Mouse (Mus musculus) lung, postnatal 0 days (tissue): ENCODE measurements at regions not wholly inside any gene's neighbourhood (a gene's known extent, or its start where the extent isn't known, plus 50 kb on each side); places are given as distances from the start of the nearest gene placed in this dataset.
"Not testable (repeated sequence)": the region's sequence is repeated elsewhere in the genome, so short reads cannot be mapped to it uniquely, and the experiment has no call there.

Source experiments
- ATAC-seq: fragments of 200-750 bp; cut with Nextera tagmentation; 2 replicates; pipeline ENCODE4 v1.8.0; 2017; ENCODE audit warnings: moderate library complexity
- DNase-seq: peaks from one replicate; pipeline ENCODE4 v3.0.0-alpha.2; 2016; ENCODE audit warnings: low spot score
- H3K27ac ChIP-seq: fragments of 300-500 bp; sonication (generic); 2 replicates; pipeline ENCODE4 v1.5.1; 2014; ENCODE audit warnings: antibody characterized with exemption, mild to moderate bottlenecking, low read length, mixed read lengths
- H3K27me3 ChIP-seq: fragments of 300-500 bp; sonication (generic); replicated peaks from 2 replicates; pipeline ENCODE4 v1.6.1; 2014; ENCODE audit warnings: low read length, mixed read lengths; ENCODE audit not compliant: insufficient read depth
- H3K36me3 ChIP-seq: fragments of 300-500 bp; sonication (generic); 2 replicates; pipeline ENCODE4 v1.6.1; 2014; ENCODE audit warnings: low read length, mixed read lengths; ENCODE audit not compliant: insufficient read depth
- H3K4me1 ChIP-seq: fragments of 300-500 bp; sonication (generic); 2 replicates; pipeline ENCODE4 v1.6.1; 2014; ENCODE audit warnings: antibody characterized with exemption, low read depth, low read length, mixed read lengths; ENCODE audit not compliant: insufficient read depth
- H3K4me2 ChIP-seq: fragments of 300-500 bp; sonication (generic); replicated peaks from 2 replicates; pipeline ENCODE4 v1.6.1; 2014; ENCODE audit warnings: low read depth, mild to moderate bottlenecking, low read length, moderate library complexity, mixed read lengths
- H3K4me3 ChIP-seq: fragments of 300-500 bp; sonication (generic); 2 replicates; pipeline ENCODE4 v1.5.1; 2014; ENCODE audit warnings: low read depth, low read length
- H3K9ac ChIP-seq: fragments of 300-500 bp; sonication (generic); replicated peaks from 2 replicates; pipeline ENCODE4 v1.6.1; 2014; ENCODE audit warnings: low read depth, mild to moderate bottlenecking
- H3K9me3 ChIP-seq: fragments of 300-500 bp; sonication (generic); 2 replicates; pipeline ENCODE4 v1.6.1; 2016; ENCODE audit warnings: low read length, mixed read lengths
- CTCF ChIP-seq: IDR thresholded peaks from 2 replicates; pipeline ENCODE4 v1.5.1; 2016; ENCODE audit warnings: antibody characterized with exemption, mild to moderate bottlenecking
- EP300 ChIP-seq: IDR thresholded peaks from 2 replicates; pipeline ENCODE4 v1.6.1; 2016; ENCODE audit warnings: antibody characterized with exemption, mild to moderate bottlenecking, control low read depth
- WGBS: fragments of 180-500 bp; shearing (Covaris S2); extraction: QIAGEN DNeasy Blood & Tissue Kit; methylation state at CpG from one replicate; pipeline ENCODE4 v1.1.7; 2014; 5-methylcytosine and 5-hydroxymethylcytosine counted together

DNA sequence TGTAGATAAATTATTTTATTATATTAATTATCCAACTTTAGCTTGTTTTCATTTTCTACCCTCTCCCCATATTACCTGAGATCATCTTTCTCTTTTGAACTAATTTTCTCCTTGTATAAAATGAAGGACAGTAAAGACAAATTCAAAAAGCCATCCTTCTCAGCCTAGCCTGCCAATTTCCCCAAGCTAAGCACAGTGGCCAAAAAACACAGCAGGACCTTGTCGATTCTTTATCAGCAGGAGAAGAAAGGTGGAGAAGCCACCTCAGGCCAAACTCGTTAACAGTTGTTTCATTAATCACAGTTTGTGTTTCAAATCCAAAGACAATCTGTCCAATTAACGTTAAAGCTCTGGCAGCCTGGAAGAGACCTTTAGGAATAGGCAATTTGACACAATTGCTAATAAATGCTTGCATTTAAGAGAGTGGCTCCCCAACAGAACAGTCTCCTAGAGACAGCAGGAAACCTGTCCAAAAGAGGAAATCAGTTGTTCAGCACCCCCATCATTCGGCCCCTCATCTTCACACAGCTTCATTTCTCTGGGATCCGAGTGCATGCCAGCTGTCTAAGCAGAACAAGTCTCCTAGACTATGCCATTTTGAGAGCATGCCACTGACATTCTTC is 135.7 kb upstream of the Tlr4 start:
- Histone ChIP-seq H3K27me3 (no peaks in the 10 kb centered on the region), H3K27ac (no peak overlapping the region), H3K4me3 (no peak overlapping the region), H3K9ac (no peak overlapping the region), H3K4me2 (no peak overlapping the region), H3K36me3 (no peaks in the 10 kb centered on the region), H3K4me1 (no peaks in the 10 kb centered on the region), H3K9me3 (no peaks in the 10 kb centered on the region)
- TF ChIP-seq EP300, result no peak
- TF ChIP-seq CTCF, result no peak
- WGBS, result 37% methylated on average over 5 of the region's 5 CpGs
- DNase-seq (no peak), ATAC-seq (no peak)

DNA sequence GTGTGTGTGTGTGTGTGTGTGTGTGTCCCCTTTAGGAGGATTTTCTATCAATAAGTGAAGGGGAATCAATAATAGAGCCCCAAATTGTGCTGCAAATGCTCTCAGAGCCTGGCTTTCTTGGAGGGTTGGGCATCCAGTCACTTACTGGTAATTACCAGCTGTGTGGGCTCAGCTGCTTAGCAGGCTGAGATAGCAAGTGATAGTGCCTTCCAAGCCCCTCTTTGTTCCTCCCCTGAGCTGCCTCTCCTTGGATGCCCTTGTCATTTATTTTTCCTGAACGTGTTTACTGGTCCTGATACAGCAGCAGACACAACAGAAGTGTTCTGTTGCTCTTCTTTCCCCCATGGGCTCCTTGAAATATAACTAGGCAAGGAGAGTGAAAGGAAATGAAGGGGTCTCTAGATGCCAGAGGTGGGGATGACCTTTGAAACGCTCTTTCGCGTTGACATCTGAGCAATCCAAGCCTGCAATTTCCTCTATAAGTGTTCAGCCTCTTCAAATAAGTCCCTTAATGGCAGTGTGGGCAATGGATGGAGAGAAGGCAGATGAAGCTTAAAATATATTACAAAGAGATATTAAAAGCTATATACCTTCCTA is 133.3 kb upstream of the Tlr4 start:
- 60% methylated on average over 4 of the region's 4 CpGs for WGBS
- ATAC-seq, result no peak
- no peak overlapping the region for H3K4me3 ChIP-seq

DNA sequence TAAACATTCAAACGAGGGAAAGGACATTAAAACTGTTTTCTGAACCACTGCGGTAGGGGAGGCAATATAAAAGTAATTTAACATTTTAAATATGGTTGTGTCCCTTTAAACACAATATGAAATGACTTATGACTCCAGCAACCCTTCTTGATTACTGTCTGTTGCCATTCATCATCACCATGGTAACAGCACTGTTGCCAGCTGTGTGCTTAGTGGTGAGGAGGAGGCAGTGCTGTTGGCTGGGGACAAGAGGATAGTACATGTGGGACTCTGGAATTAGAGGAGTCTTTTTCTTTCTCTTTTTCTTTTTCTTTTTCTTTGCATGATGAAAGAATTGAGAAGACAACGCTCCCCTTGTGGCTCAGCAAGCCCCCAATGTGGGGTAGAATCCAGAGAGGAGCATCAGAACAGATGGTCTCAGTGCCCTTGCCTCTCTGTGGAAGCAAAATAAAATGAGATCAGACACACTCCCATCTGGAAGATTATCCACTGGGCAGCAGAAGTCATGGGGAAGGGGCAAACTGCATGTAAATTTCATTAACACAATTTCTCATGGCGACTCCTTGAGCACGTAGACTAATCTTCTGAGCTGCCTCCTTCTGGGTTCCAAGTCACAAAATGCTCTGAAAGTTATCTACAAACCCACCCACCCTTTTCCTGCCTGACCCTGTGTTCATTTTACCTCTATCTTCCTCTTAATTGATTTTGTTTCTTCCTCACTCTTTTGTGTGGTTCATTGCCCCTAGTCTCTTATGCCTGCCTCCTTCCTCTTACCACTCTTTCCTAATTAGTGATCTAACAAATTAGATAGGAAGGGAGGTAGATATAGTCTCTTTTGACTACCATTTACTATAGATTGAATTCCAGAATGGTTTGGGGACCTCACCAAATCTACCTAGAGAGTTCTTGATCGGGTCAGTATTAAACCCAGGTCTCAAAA is 111.3 kb upstream of the Tlr4 start:
- H3K27ac ChIP-seq, result no peak overlapping the region
- TF ChIP-seq CTCF (no peak), EP300 (no peak)
- 61% methylated on average over 6 of the region's 6 CpGs for WGBS
- no peaks in the 10 kb centered on the region for H3K9me3 ChIP-seq
- no peaks in the 10 kb centered on the region for H3K27me3 ChIP-seq
- peak; percentile 11 for DNase-seq
- no peak overlapping the region for H3K4me2 ChIP-seq
- no peaks in the 10 kb centered on the region for H3K4me1 ChIP-seq
- H3K4me3 ChIP-seq, result no peak overlapping the region
- H3K9ac ChIP-seq, result no peak overlapping the region
- no peaks in the 10 kb centered on the region for H3K36me3 ChIP-seq
- no peak for ATAC-seq

More for the DNA sequence above, 133.3 kb upstream of the Tlr4 start:
- Histone ChIP-seq H3K4me2 (no peak overlapping the region), H3K36me3 (no peaks in the 10 kb centered on the region), H3K4me1 (no peaks in the 10 kb centered on the region), H3K27me3 (no peaks in the 10 kb centered on the region), H3K9ac (no peak overlapping the region), H3K27ac (no peak overlapping the region), H3K9me3 (no peaks in the 10 kb centered on the region)
- no peak for DNase-seq
- TF ChIP-seq EP300 (no peak), CTCF (no peak)

DNA sequence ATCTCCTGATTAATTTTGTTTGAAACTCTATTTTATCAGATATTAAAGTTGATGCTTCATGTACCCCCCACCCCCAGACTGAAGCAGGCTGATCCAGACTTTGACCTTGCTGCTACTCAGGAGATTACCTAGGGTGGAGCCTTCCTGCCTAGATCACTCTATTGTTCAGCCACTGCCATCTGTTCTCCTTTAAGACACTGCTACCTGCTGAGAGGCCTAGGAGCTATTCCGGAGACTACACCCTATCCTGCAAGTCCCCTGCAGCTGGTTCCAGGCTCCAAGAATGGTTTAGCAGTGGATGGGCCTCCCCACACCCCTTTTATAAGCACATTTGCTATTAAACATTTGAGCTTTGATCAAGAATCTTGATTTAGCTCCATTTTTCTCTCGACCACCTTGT is 90.0 kb upstream of the Tlr4 start:
- no peaks in the 10 kb centered on the region for H3K27me3 ChIP-seq
- DNase-seq (no peak), ATAC-seq (no peak)
- 16% methylated on average over 2 of the region's 2 CpGs for WGBS
- H3K4me1 ChIP-seq, result no peaks in the 10 kb centered on the region
- TF ChIP-seq CTCF (no peak), EP300 (no peak)
- H3K4me3 ChIP-seq, result no peak overlapping the region
- H3K9me3 ChIP-seq, result no peaks in the 10 kb centered on the region
- no peak overlapping the region for H3K4me2 ChIP-seq
- H3K9ac ChIP-seq, result no peak overlapping the region
- H3K36me3 ChIP-seq, result no peaks in the 10 kb centered on the region
- no peak overlapping the region for H3K27ac ChIP-seq

DNA sequence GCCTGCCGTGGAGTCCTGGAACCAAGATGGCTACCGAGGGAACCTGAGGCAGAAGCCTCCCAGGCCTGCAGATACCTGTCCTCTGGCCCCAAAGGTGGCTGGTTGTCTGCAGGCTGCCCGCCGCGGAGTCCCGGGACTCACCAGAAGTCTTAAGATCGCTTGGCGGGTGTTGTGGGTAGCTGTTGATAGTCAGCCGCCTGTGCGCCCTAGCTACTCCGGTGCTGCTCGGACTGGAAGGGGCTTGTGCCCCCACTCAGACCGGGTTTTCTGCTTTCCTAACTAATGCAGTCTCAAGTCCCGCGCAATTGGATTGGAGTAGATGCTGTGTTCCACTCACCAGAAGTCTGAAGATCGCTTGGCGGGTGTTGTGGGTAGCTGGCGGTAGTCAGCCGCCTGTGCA is 84.0 kb upstream of the Tlr4 start:
- not testable (repeated sequence) for H3K4me3 ChIP-seq, DNase-seq, H3K36me3 ChIP-seq, H3K27me3 ChIP-seq, H3K27ac ChIP-seq, H3K9ac ChIP-seq, H3K9me3 ChIP-seq, ATAC-seq, H3K4me1 ChIP-seq, H3K4me2 ChIP-seq
- 93% methylated on average over 19 of the region's 19 CpGs for WGBS

DNA sequence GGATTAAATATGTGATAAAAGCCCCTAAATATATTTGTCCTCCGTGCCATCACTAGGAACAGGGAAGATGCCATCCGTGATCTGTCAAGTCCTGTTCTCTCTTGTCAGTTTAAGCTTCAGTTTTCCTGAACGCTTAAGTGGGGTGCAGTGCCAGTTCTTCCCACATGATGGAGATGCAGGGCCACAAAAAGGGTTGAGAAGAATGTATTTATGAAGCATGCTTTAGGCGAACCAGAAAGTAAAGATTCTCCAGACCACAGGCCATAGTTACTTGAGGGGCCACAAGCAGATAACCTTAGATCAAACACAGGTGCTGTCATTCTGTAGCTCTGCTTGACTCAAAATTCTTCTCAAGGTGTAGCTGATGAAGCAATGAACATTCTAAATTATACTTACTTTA is 58.6 kb upstream of the Tlr4 start:
- WGBS, result 17% methylated on average over 4 of the region's 4 CpGs
- ATAC-seq (no peak), DNase-seq (peak; percentile 44)
- Histone ChIP-seq H3K4me3 (no peak overlapping the region), H3K9me3 (no peaks in the 10 kb centered on the region), H3K9ac (no peak overlapping the region), H3K36me3 (no peaks in the 10 kb centered on the region), H3K4me1 (no peaks in the 10 kb centered on the region), H3K4me2 (no peak overlapping the region), H3K27me3 (no peaks in the 10 kb centered on the region), H3K27ac (no peak overlapping the region)
- TF ChIP-seq CTCF, result peak; percentile 84
- no peak for TF ChIP-seq EP300
